Mouse (Mus musculus) ovary, adult 18-20 months (tissue): Measurements from ENCODE around the gene Nek5.

Experiments used
- DNase-seq: peaks from one replicate; pipeline ENCODE4 v3.0.0; 2022; ENCODE audit warnings: low spot score, mixed read lengths

The Nek5 gene

DNA sequence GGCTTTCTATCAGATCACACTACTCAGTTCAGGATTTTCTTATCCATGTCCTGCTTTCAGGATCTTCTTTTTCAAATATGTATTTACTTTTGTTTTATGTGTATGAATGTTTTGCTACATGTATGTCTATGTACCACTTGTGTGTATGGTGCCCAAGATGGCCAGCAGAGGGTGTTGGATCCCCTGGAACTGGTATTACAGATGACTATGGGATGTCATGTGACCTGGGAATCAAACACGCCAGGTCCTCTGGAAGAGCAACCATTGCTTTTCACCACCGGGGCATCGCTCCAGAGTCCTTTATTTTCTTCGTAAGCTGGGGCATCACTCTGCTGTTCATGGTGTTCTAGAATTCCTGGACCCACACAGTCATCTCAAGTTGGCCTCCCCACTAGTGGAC, 35.6 kb downstream of the Nek5 start:
- DNase-seq: no peak

DNA sequence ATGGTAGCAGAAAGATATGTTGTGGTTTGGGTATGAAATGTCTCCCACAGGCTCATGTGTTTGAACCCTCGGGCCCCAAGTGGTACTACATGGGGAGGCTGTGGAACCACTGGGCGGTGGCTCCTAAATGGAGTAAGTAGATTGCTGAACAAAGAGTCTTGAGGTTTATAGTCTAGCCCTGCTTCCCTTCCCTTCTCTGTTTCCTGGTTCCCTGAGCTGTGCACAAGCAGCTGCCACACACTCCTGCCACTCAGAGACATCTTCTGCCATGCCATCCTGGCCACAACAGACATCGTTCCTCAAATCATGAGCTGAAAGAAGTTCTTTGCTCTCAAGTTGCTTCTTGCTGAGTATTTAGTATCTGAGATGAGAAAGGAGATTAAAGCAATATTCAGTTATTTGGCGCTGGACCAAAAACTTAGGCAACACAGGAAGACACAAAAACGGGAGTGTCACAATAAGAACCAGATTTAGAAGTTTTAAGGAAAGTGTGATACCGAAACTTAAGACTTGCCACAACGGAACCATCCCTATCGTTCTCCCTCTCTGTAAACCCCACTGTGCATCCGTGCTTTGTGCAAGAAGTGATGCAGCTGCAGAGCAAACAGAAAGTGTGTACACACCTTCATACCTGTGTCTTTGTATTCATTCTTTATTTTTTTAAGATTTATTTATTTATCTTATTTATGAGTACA, 45.4 kb downstream of the Nek5 start:
- no peak for DNase-seq

GRCm38 (mm10) chr8:22061126-22061525, 63.7 kb downstream of the Nek5 start:
- DNase-seq: no peak

GRCm38 (mm10) chr8:22060446-22060889, 64.4 kb downstream of the Nek5 start, which contains the start of gene Alg11:
Alg11 (plus strand) TSS chr8:22060721.
- peak; percentile 95 for DNase-seq

DNA sequence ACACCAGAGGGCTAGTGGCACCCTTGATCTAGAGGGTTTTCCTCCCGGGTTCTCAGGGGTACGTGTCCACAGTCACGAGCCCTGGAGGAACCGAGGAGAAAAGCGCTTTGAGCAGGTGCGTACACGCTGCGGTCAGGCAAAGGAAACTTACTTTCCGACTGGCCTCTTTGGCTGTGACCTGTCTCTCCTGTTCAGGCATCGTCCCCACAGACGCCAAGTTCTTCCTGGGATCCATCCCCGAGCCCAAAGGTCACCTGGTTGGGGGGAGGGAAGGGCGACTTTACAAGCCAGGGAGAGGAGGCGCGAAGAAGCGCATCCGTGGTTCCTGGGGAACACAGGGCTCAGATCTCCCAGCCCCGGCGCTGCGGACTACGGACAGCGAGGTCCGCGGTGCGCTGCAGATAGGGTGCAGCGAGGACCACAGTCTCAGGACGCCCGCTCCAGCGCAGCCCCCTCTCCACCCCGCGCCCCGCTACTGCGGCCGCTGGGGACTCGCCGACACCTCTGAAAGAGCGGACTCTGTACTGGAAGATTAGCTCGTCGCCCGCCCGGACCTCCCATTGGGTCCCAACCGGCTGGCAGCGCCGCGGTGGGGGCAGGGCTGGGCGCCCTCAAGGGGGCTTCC, 64.9 kb downstream of the Nek5 start, which contains the start of gene Atp7b:
Atp7b (minus strand) TSS at position 485 of the 625 bp plus-strand sequence.
- peak; percentile 1 for DNase-seq

DNA sequence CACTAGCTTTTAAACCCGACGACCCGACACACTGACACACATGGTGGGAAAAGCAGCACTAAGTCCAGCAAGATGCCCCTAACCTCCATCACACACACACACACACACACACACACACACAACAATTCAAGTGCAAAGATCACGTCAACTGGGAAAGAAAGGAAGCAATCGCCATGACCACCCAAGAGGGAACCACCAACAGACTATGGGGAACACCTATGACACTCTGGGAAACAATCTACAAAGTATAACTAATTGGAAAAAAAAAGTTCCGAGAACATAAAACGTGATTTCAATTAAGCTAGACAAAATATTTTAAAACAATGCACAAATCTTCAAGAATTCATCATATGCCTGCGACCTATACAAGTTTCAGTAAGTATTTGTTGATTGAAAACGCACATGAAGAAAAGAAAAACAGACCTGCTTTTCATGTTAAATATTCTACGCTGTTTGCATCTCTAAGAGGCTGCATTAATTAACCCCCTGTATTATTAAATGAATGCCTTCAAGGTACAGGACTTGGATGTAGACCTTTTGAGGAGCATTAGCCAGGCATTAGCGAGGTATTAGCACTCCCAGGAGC, 65.6 kb downstream of the Nek5 start:
- DNase-seq: no peak

GRCm38 (mm10) chr8:22058368-22058767, 66.5 kb downstream of the Nek5 start:
- no peak for DNase-seq

GRCm38 (mm10) chr8:22056850-22057249, 68.0 kb downstream of the Nek5 start:
- no peak for DNase-seq

GRCm38 (mm10) chr8:22055492-22055877, 69.4 kb downstream of the Nek5 start:
- no peak for DNase-seq

- DNase-seq: peak; percentile 3
Observed at GRCm38 (mm10) chr8:22054674-22055491, 70.0 kb downstream of the Nek5 start.

DNA sequence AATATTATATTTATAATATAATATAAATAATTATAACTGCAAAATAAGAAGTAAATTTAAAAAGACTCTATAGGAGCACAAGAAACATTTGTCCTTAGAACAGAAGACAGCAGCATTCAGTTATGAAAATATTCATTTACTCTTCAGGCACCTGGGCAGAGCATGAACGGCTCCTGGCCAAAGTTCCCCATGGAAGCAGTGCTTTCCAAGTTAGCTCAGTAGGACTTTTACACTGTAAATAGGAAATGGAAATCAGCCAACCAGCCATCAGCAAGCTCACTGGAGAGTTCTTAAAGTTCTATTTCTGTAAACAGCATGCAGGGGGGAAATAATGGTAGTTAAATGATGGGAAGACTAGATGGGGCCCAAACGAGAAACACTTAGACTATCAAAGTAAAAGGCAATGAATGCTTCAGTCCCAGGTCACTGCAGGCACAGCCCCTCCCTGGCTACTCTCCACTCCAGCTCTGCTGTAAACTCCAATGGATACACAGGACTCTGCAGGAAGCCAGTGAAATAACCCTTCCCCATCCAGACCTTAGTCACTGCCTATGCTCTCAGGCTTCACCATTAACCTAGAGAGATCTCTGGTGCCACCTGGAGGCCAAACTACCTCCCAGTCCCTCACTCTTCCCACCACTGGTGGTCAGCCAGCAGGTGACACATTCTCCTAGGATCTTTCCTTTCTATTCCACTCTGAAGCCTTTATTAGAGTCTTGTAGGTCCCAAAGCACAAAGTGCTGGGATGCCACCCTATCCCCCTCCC, 77.0 kb downstream of the Nek5 start:
- no peak for DNase-seq

- DNase-seq: no peak
Observed at GRCm38 (mm10) chr8:22043706-22044105, 81.1 kb downstream of the Nek5 start.

GRCm38 (mm10) chr8:22042515-22042914, 82.3 kb downstream of the Nek5 start:
- no peak for DNase-seq

DNA sequence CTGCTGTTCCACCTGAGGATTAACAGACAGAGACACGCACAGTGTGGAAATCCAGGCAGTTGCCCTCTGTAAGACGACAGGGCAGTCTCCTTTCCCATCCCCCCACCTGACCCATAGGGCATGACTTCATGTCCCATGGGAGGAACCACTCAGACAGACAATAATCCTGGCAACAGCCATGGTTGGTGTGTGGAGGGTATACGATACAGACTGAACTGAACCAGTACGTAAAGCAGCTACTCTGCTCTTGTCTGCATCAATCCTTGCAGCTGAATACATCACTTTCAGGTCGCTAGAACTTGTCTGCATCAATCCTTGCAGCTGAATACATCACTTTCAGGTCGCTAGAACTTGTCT, 84.7 kb downstream of the Nek5 start:
- DNase-seq: no peak

- no peak for DNase-seq
Observed at GRCm38 (mm10) chr8:22039468-22040152, 85.2 kb downstream of the Nek5 start.

GRCm38 (mm10) chr8:22037022-22037421, 87.8 kb downstream of the Nek5 start:
- no peak for DNase-seq

GRCm38 (mm10) chr8:22036137-22036536, 88.7 kb downstream of the Nek5 start:
- DNase-seq: no peak

GRCm38 (mm10) chr8:22030990-22031389, 93.9 kb downstream of the Nek5 start:
- no peak for DNase-seq

DNA sequence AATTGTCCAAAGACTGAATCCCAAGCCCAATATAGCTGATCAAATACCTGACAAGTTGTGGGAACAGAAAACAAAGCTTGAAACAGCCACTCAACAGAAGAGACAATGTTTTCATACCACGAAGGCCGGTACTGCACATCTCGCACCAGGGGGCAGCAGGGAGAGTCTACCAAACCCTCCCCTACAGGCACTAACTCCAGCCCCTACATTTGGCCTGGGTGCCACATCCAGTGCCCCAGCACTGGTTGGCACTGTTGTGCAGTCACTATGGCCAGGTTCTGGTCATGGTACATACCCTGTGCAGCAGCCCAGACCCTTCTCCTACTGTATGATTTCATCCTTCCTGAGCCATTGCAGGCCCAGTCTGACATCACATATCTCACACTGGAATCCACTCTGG, 95.9 kb downstream of the Nek5 start:
- no peak for DNase-seq

- DNase-seq: no peak
Observed at GRCm38 (mm10) chr8:22025241-22025640, 99.6 kb downstream of the Nek5 start.
